Mouse (Mus musculus) urinary bladder, postnatal 25 days (tissue): ENCODE data around the gene Dpp6.

Source experiments
- DNase-seq: peaks from one replicate; pipeline ENCODE4 v3.0.0; 2022; ENCODE audit warnings: low spot score

Gene Dpp6

GRCm38 (mm10) chr5:27680476-27680875 lies 863.5 kb downstream of the Dpp6 start:
- DNase-seq = peak; percentile 18

DNA sequence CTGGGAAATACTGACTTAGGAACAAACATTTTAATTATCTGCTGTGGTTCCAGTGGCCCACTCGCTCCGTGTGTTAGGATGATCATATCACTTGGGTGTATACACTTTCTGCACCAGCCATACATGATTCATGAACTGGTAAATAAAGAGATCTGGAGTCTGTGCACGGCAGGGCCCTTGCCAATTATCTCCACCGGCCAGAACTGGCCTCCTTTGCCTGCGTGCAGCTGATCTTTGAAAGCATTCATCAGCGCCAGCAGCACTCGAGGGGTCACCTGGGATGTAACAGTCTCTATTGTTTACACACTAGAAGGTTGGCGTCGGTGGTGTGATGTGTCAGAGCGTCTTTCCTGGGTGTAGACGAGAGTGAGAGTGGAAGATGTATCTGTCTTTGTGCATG lies 868.2 kb downstream of the Dpp6 start:
- DNase-seq = no peak

- DNase-seq = no peak
Measured at GRCm38 (mm10) chr5:27685923-27686322, 868.9 kb downstream of the Dpp6 start.

DNA sequence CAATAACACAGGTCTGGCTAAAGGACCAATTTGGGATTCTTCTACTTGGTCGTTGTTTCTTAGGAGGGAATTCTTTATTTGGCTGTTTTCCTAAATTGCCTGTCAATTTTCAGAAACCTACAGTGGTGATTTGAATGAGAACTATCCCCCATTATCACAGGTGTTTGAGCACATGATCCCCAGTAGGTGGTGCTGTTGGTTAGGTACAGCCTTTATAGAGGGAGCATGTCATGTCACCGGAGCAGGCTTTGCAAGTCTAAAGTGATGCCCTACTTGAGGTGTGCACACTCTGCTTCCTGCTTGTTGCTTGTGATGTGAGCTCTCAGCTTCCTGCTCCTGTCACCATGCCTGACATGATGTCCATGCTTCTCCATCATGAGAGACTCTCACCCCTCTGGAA lies 870.3 kb downstream of the Dpp6 start:
- no peak for DNase-seq

- DNase-seq = no peak
Measured at GRCm38 (mm10) chr5:27702482-27702881, 885.5 kb downstream of the Dpp6 start.

GRCm38 (mm10) chr5:27705020-27705419 lies 888.0 kb downstream of the Dpp6 start:
- no peak for DNase-seq

- DNase-seq = no peak
Measured at GRCm38 (mm10) chr5:27706551-27706950, 889.5 kb downstream of the Dpp6 start.

DNA sequence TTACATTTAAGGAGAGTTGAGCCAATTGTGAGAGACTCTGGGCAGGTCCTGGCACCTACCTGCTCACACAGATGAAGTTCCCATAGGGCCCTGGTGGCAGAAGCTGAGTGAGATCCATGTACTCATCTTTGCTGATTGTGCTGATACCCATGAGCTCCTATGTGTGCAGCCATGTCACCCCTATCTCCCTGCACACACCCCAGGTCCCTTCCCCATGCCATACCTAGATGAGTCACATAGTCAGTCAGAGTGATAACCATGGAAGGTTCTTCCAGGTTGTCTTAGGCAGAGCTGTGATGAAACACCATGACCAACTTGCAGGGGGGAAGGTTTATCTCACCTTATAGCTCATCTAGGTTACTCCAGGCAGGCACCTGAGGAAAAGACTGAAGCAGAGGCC lies 890.3 kb downstream of the Dpp6 start:
- DNase-seq = no peak

DNA sequence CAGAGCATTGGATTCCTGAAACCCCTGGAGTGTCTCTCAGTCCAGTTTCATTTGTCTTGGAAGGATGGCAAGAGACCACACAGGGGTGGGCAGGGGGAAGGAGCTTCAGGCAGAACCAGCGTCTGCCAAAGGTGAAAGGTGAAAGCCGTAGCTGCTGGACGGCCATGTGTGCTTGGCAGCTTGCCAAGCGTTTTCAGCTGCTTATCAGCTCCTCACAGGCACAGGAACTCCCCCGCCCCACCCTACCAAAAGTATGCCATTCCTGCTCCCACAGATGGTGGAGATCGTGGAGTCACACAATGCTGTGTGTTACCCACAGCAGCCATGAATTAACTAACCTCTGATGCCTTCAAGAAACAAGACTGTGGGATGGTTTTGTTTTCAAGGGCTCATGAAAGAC lies 891.2 kb downstream of the Dpp6 start:
- no peak for DNase-seq

DNA sequence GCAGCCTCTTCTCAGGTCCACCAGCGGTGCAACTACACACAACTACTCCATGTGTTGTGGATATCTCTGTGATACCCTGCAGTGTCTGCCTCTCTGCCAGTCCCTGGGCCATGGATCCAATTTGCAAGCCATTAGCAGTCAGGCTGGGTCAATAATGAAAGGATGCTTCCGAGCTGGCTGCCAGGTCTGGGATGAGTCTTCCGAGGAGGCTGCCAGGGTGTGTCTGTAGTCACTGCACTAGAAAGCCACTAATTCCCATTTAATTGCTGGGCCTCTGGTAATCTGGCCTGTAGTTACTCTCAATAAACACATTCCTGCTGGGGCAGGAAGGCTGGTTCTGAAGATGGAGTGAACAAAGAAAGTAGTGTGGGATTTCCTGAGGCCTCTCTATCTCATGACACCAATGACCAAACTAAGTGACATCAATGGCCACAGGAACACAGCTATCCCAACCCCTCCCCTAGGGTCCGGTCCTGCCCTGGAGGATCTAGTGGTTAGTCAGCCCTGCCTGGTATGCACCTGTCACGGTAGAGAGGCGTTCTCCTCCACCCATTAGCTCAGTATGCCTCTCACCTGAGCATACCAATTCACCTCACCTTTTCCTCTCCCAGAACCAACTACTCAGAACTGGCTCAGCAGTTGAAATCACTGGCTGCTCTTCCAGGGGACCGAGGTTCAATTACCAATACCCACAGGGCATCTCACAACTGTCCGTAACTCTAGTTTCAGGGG lies 894.6 kb downstream of the Dpp6 start:
- DNase-seq = no peak

DNA sequence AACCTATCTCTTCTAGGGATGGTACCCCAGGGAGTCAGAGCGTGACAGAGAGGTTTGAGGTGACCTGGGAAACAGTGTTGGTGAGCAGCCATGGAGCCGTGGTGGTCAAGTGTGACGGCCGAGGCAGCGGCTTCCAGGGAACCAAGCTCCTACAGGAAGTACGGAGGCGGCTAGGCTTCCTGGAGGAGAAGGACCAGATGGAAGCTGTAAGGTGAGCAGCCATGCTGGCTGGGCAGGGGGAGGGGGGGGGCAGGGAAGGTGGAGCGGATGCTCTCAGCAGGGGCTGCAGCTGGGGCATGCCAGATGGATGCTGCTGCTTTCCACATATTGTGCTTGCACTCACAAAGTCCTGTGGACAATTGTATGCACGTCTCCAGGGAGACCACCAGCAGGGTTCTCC lies 897.4 kb downstream of the Dpp6 start:
- no peak for DNase-seq

- DNase-seq = no peak
Measured at GRCm38 (mm10) chr5:27716026-27716425, 899.0 kb downstream of the Dpp6 start.

- no peak for DNase-seq
Measured at GRCm38 (mm10) chr5:27717301-27717700, 900.3 kb downstream of the Dpp6 start.

- DNase-seq = no peak
Measured at GRCm38 (mm10) chr5:27719311-27719710, 902.3 kb downstream of the Dpp6 start.

DNA sequence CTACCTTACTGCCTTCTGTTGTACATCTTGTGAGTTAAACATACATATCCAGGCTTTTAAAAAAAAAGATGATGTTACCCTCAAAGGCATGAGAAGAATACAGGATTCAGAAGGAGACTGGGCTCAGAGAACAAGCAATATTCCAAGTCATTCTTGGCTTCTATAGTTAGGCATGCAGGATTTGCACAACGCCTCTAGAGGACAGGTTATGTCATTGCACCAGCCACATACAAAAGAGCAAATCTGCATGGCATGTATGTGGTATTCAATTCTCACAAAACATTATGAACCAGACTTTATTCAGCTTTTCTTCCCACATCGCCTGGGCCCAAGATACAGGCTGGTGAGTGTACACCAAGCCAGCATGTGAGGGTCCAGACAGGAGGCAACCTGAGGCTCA lies 907.5 kb downstream of the Dpp6 start:
- DNase-seq = no peak

GRCm38 (mm10) chr5:27730666-27731065 lies 913.7 kb downstream of the Dpp6 start:
- DNase-seq = no peak

- DNase-seq = no peak
Measured at GRCm38 (mm10) chr5:27731392-27731791, 914.4 kb downstream of the Dpp6 start.

DNA sequence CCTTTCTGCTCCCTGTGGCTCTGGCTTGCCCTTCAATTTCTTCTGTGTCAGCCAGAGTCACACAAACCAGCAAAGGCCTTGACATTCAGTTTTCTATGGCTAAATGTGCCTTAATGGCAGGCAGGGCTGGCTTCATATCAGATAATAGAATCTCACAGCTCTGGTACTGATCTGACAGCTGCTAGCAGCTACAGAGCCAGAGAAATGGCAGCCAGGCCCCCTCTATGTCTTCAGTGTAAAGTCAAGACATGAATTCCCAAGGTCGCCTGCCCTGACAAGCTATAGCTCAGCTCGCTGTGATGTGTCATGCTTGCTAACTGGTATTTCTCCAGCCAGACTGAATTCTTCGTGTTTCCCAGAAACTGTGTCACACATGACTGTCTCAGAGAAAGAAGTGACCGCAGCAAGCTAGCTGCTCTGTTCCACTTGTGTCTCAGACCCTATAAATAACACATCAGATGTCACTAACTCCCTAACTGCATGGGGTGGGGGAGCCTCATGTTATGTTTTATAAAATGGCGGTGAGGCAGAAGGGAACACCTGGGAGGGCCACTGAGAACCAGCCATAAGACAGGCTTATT lies 915.4 kb downstream of the Dpp6 start:
- no peak for DNase-seq

DNA sequence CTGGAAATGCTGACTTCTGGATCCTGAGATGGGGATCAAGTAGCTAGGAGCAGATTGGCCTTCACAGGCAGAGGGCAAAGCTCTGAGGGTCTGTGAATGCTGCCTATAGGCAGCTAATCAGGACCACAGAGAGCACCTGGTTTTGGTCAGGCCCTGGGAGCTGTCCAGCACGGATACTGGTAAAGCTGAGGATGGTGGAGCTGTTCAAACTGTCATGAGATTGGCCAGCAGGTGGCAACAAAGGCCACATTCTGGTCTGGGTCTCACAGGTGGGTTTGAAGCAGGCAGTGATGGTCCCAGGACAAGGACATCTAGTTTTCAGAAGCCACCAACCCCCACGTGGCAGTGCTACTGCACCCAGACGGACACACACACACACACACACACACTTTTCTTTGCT lies 920.2 kb downstream of the Dpp6 start:
- peak; percentile 15 for DNase-seq

- no peak for DNase-seq
Measured at GRCm38 (mm10) chr5:27739216-27739615, 922.2 kb downstream of the Dpp6 start.

DNA sequence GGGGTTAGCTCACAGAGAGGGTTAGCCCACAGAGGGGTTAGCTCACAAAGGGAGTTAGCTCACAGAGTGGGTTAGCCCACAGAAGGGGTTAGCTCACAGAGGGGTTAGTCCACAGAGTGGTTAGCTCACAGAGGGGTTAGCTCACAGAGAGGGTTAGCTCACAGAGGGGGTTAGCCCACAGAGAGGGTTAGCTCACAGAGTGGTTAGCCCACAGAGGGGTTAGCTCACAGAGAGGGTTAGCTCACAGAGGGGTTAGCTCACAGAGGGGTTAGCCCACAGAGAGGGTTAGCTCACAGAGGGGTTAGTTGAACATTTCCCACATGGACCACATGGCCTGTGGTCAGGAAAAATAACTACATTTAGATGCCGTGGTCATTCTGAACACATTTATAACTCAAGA lies 927.9 kb downstream of the Dpp6 start:
- no peak for DNase-seq

DNA sequence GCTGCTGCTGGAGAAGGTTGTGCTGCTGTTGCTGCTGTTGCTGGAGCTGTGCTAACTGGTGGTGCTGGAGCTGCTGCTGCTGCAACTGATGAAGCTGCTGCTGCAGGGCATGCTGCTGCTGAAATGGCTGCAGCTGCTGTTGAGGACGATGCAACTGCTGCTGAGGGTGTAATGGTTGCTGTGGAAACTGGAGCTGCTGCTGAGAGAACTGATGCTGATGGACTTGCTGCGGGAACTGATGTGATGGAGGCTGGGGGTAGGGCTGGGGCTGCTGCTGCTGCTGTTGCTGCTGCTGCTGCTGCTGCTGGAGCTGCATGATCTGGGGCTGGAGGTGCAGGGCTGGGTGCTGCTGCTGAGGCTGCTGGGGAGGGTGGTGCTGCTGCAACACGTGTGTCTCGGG lies 948.8 kb downstream of the Dpp6 start:
- DNase-seq = no peak

- no peak for DNase-seq
Measured at GRCm38 (mm10) chr5:27767948-27768347, 950.9 kb downstream of the Dpp6 start.
